Mouse (Mus musculus): ENCODE data around the gene Vps45. TPM values are rescaled to one million over a fixed set of nuclear protein-coding genes. Genes with fewer than 3 reads are reported as not detected.
"Not testable (repeated sequence)": the region's sequence is repeated elsewhere in the genome, so short reads cannot be mapped to it uniquely, and the experiment has no call there.

Vps45 gene
- polyA plus RNA-seq, 1 experiment from 2014 or later: 33.6 TPM

DNA sequence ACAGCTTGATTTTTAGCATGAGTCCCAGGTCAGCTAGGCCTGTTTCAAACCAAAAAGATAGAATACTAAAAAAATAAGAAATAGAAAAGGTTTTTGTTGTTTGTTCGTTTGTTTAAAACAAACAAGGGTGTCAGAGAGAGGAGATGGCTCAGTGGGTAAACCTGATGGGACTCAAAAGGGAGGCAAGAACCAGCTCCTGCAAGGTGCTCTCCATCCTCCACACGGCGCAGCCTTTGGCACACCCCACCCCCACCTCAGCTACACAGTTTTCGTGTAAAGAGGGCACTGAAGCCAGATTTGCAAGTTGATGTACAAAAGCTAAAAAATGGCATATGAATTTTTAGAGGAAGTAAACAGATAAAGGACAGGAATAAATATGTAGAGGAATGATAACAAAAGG, 2.2 kb downstream of the Vps45 start:
- H3K9ac ChIP-seq: no peak overlapping the region
- H3K27me3 ChIP-seq (replicated peaks): no peaks in the 10 kb centered on the region
- H3K4me3 ChIP-seq: no peak overlapping the region
- WGBS: 73% methylated on average over 4 of the region's 4 CpGs
- ATAC-seq (ENCODE audit: extremely low read depth, insufficient number of reproducible peaks, low FRiP score, low TSS enrichment): no peak
- H3K27ac ChIP-seq (replicated peaks): no peak overlapping the region
- H3K4me2 ChIP-seq: no peak overlapping the region
- peaks cover 27% of the 10 kb centered on the region for H3K36me3 ChIP-seq
- peaks cover 17% of the 10 kb centered on the region for H3K4me1 ChIP-seq
- H3K9me3 ChIP-seq: no peaks in the 10 kb centered on the region

- Histone ChIP-seq H3K4me3 (no peak overlapping the region), H3K4me1 (peaks cover 17% of the 10 kb centered on the region), H3K36me3 (peaks cover 27% of the 10 kb centered on the region), H3K9ac (no peak overlapping the region), H3K4me2 (no peak overlapping the region), H3K9me3 (no peaks in the 10 kb centered on the region), H3K27me3 (replicated peaks) (no peaks in the 10 kb centered on the region), H3K27ac (replicated peaks) (no peak overlapping the region)
- 84% methylated on average over 6 of the region's 6 CpGs for WGBS
- ATAC-seq (ENCODE audit: extremely low read depth, insufficient number of reproducible peaks, low FRiP score, low TSS enrichment): no peak
Measured at GRCm38 (mm10) chr3:96055294-96055693, 3.0 kb downstream of the Vps45 start.

DNA sequence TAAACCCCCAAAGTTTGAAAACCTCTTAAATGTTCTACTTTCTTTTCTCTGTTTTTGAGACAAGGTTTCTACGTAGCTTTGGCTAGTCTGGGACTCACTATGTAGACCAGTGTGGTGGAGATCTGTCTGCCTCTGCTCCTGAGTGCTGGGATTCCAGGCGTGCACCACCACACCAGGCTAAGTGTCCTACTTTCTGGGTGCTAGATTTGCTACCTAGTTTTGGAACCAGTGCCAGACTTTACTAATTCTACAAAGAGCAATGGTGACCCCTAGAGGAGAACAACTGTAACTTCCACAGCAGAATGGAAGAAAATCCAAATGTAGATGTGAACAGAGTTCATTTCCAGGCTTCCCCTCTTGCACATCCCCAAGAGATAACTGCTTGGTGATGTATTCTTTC, 6.4 kb downstream of the Vps45 start:
- WGBS: 41% methylated on average over 2 of the region's 2 CpGs
- H3K9ac ChIP-seq: no peak overlapping the region
- no peak for ATAC-seq (ENCODE audit: extremely low read depth, insufficient number of reproducible peaks, low FRiP score, low TSS enrichment)

DNA sequence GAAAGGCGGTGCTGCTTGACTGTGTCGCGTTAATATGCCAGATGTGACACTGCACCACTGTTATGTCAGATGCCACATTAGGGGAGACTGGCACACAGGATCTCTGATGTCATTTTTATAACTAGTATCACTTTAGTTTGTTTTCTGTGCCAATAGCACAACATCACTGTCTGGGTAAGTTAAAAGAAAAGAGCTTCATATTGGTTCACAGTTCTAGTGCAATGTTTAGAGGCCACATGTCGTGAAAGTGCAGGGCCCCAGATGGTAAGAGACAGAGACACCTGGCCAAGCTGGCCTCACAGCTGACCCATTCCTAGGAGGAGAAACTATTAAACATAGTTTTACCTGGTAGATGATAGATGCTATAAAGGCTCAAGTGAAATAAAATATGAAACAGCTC, 7.1 kb downstream of the Vps45 start:
- 82% methylated on average over 4 of the region's 4 CpGs for WGBS
- no peak overlapping the region for H3K9ac ChIP-seq
- no peak for ATAC-seq (ENCODE audit: extremely low read depth, insufficient number of reproducible peaks, low FRiP score, low TSS enrichment)

More for the DNA sequence above, 6.4 kb downstream of the Vps45 start:
- no peaks in the 10 kb centered on the region for H3K9me3 ChIP-seq
- H3K27me3 ChIP-seq (replicated peaks): no peaks in the 10 kb centered on the region
- peaks cover 33% of the 10 kb centered on the region for H3K36me3 ChIP-seq
- peaks cover 6% of the 10 kb centered on the region for H3K4me1 ChIP-seq
- H3K4me3 ChIP-seq: no peak overlapping the region
- H3K4me2 ChIP-seq: no peak overlapping the region
- H3K27ac ChIP-seq (replicated peaks): no peak overlapping the region

GRCm38 (mm10) chr3:96050779-96051178, 7.5 kb downstream of the Vps45 start:
- no peak for ATAC-seq (ENCODE audit: extremely low read depth, insufficient number of reproducible peaks, low FRiP score, low TSS enrichment)
- Histone ChIP-seq H3K36me3 (peaks cover 39% of the 10 kb centered on the region), H3K27ac (replicated peaks) (no peak overlapping the region), H3K9ac (no peak overlapping the region), H3K9me3 (no peaks in the 10 kb centered on the region), H3K4me1 (no peaks in the 10 kb centered on the region), H3K4me2 (no peak overlapping the region), H3K4me3 (no peak overlapping the region), H3K27me3 (replicated peaks) (no peaks in the 10 kb centered on the region)
- 78% methylated on average over 7 of the region's 7 CpGs for WGBS

More for the DNA sequence above, 7.1 kb downstream of the Vps45 start:
- Histone ChIP-seq H3K27ac (replicated peaks) (no peak overlapping the region), H3K36me3 (peaks cover 36% of the 10 kb centered on the region), H3K4me3 (no peak overlapping the region), H3K4me1 (no peaks in the 10 kb centered on the region), H3K4me2 (no peak overlapping the region), H3K27me3 (replicated peaks) (no peaks in the 10 kb centered on the region), H3K9me3 (no peaks in the 10 kb centered on the region)

GRCm38 (mm10) chr3:96044559-96044958, 13.7 kb downstream of the Vps45 start:
- H3K4me2 ChIP-seq; H3K9me3 ChIP-seq; H3K27me3 ChIP-seq (replicated peaks); H3K4me1 ChIP-seq; H3K4me3 ChIP-seq; ATAC-seq (ENCODE audit: extremely low read depth, insufficient number of reproducible peaks, low FRiP score, low TSS enrichment); H3K9ac ChIP-seq; H3K27ac ChIP-seq (replicated peaks): not testable (repeated sequence)
- H3K36me3 ChIP-seq: peaks cover 31% of the 10 kb centered on the region
- 84% methylated on average over 3 of the region's 3 CpGs for WGBS

- no peak overlapping the region for H3K4me3 ChIP-seq
- H3K4me2 ChIP-seq: no peak overlapping the region
- ATAC-seq (ENCODE audit: extremely low read depth, insufficient number of reproducible peaks, low FRiP score, low TSS enrichment): no peak
- H3K9me3 ChIP-seq: no peaks in the 10 kb centered on the region
- H3K36me3 ChIP-seq: peaks cover 34% of the 10 kb centered on the region
- no peak overlapping the region for H3K9ac ChIP-seq
- peaks cover 12% of the 10 kb centered on the region for H3K4me1 ChIP-seq
- H3K27ac ChIP-seq (replicated peaks): peak overlapping the region; percentile 66
- H3K27me3 ChIP-seq (replicated peaks): no peaks in the 10 kb centered on the region
- 32% methylated on average over 1 of the region's 1 CpGs for WGBS
Measured at GRCm38 (mm10) chr3:96043104-96043503, 15.2 kb downstream of the Vps45 start.

DNA sequence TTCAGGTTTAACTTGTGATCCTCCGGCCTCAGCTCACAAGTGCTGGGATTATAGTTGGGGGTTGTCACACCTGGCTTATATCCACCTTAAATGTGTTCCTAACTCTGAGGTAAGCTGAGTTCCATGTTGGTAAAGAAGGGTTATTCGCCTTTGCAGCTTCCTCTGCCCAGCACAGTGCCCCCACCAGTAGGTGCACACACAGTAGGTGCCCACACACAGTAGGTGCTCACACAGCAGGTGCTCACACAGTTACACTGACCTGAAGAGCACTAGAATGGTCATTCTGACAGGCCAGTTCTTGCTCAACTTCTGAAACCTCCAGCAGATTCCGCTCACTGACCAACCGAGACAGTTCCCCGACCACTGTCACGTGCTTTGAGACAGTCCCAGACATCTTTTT, 17.2 kb downstream of the Vps45 start:
- WGBS: 87% methylated on average over 6 of the region's 6 CpGs
- Histone ChIP-seq H3K36me3 (peaks cover 24% of the 10 kb centered on the region), H3K4me1 (peaks cover 14% of the 10 kb centered on the region), H3K27ac (replicated peaks) (no peak overlapping the region), H3K27me3 (replicated peaks) (no peaks in the 10 kb centered on the region), H3K4me2 (no peak overlapping the region), H3K4me3 (no peak overlapping the region), H3K9me3 (no peaks in the 10 kb centered on the region), H3K9ac (no peak overlapping the region)
- ATAC-seq (ENCODE audit: extremely low read depth, insufficient number of reproducible peaks, low FRiP score, low TSS enrichment): no peak

GRCm38 (mm10) chr3:96040663-96041006, 17.6 kb downstream of the Vps45 start:
- H3K27me3 ChIP-seq (replicated peaks): no peaks in the 10 kb centered on the region
- no peaks in the 10 kb centered on the region for H3K9me3 ChIP-seq
- H3K27ac ChIP-seq (replicated peaks): no peak overlapping the region
- peaks cover 16% of the 10 kb centered on the region for H3K4me1 ChIP-seq
- peaks cover 20% of the 10 kb centered on the region for H3K36me3 ChIP-seq
- no peak overlapping the region for H3K4me2 ChIP-seq
- 82% methylated on average over 2 of the region's 2 CpGs for WGBS
- ATAC-seq (ENCODE audit: extremely low read depth, insufficient number of reproducible peaks, low FRiP score, low TSS enrichment): no peak
- no peak overlapping the region for H3K9ac ChIP-seq
- no peak overlapping the region for H3K4me3 ChIP-seq

DNA sequence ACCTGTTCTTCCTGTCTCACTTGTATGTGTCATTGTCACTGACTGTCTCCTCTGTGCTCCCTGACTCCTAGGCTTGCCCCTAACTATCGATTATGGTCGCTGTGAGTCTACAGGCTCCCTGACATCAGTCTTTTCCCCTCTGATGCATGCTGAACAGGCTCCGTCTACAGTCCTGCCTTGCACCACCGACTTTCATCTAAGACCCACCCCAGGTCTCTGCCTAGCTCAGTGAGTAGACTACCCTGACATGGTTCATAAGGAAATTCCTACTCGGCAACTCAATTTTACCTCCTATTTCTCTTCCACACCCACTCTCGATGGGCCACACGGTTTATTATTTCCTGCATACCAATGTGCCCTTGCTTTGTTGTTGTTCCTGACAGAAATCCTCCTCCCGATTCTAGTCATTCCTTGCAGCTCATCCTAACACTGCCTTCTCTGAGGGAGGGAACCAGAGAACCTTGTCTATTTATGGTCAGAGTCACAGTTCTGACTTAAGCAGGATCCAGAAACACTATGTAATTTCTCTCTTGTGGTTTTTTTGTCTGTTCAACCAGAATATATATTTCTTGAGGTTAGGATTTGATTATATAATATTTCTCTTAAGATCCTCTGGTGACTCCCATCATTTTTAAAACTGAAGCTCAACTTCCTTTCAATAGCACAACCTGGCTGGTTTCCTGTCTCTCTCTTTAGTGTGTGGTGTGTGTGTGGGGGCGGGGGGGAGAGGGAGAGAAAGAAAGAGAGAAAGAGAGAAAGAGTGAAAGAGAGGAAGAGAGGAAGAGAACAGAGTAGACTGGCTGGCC, 18.2 kb downstream of the Vps45 start:
- H3K4me3 ChIP-seq: no peak overlapping the region
- H3K4me1 ChIP-seq: peaks cover 22% of the 10 kb centered on the region
- H3K9me3 ChIP-seq: no peaks in the 10 kb centered on the region
- no peak overlapping the region for H3K4me2 ChIP-seq
- peaks cover 14% of the 10 kb centered on the region for H3K36me3 ChIP-seq
- no peak overlapping the region for H3K9ac ChIP-seq
- ATAC-seq (ENCODE audit: extremely low read depth, insufficient number of reproducible peaks, low FRiP score, low TSS enrichment): no peak
- 71% methylated on average over 9 of the region's 9 CpGs for WGBS
- no peak overlapping the region for H3K27ac ChIP-seq (replicated peaks)
- no peaks in the 10 kb centered on the region for H3K27me3 ChIP-seq (replicated peaks)

DNA sequence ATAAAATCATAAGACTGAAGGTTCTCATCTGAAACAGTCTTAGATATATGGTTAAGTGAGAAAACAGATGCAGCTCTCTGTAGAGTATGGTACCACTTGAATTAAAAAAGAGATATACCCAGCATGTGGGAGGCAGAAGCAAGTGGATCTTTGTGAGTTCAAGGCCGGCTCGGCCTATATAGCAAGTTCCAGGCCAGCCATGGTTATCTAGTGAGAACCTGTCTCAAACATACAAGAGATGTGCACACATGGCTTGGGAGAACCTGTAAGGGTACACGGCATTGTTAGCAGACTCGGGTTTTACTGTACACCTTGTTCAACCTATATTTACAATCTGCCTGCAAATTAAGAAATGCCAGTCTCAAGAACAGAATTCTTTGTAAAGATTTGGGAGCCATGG, 19.4 kb downstream of the Vps45 start:
- H3K36me3 ChIP-seq: peaks cover 13% of the 10 kb centered on the region
- no peak for ATAC-seq (ENCODE audit: extremely low read depth, insufficient number of reproducible peaks, low FRiP score, low TSS enrichment)
- H3K4me3 ChIP-seq: no peak overlapping the region
- H3K9ac ChIP-seq: no peak overlapping the region
- H3K27ac ChIP-seq (replicated peaks): no peak overlapping the region
- peaks cover 27% of the 10 kb centered on the region for H3K4me1 ChIP-seq
- no peaks in the 10 kb centered on the region for H3K9me3 ChIP-seq
- WGBS: 90% methylated on average over 4 of the region's 4 CpGs
- no peaks in the 10 kb centered on the region for H3K27me3 ChIP-seq (replicated peaks)
- H3K4me2 ChIP-seq: no peak overlapping the region

DNA sequence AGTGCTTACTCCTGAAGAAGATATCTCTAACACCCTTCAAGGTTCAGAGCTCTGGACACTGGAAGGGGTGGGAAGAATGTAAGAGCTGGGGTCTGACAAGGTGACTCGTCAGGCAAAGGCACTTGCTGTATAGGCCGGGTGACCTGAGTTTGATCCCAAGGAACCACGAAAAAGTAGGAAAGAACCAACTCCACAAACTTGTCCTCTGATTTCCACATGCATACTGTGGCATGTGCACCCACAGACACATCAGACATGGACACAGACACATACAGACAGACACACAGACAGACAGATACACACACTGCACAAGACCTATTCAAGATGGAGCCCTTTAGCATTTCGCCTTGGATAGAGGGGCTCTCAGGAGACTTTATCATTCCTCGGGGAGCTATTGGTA, 20.1 kb downstream of the Vps45 start:
- Histone ChIP-seq H3K4me3 (no peak overlapping the region), H3K9me3 (no peaks in the 10 kb centered on the region), H3K4me1 (peaks cover 27% of the 10 kb centered on the region), H3K36me3 (peaks cover 20% of the 10 kb centered on the region), H3K27me3 (replicated peaks) (no peaks in the 10 kb centered on the region), H3K27ac (replicated peaks) (no peak overlapping the region), H3K4me2 (no peak overlapping the region), H3K9ac (no peak overlapping the region)
- WGBS: 64% methylated on average over 5 of the region's 5 CpGs
- ATAC-seq (ENCODE audit: extremely low read depth, insufficient number of reproducible peaks, low FRiP score, low TSS enrichment): no peak

Data from heart, embryonic 13.5 days (tissue).